Mouse (Mus musculus) cerebellum, adult 2 months (tissue): ENCODE data around the gene Plekha8. TPM values are rescaled to one million over a fixed set of nuclear protein-coding genes. Genes with fewer than 3 reads are reported as not detected.

Source experiments
- DNase-seq, 2 experiments: peaks; one replicate each; pipeline ENCODE4 v3.0.0; 2021
- H3K27ac ChIP-seq: fragments of 200-500 bp; 2 replicates; pipeline ENCODE4 v1.5.1; 2012; ENCODE audit warnings: low read length, control low read depth, inconsistent platforms; ENCODE audit not compliant: insufficient read depth
- H3K27me3 ChIP-seq: fragments of 200-500 bp; 2 replicates; pipeline ENCODE4 v1.6.1; 2012; ENCODE audit warnings: inconsistent platforms, mild to moderate bottlenecking, low read length, moderate library complexity; ENCODE audit not compliant: control insufficient read depth, insufficient read depth
- H3K4me1 ChIP-seq: fragments of 200-500 bp; 2 replicates; pipeline ENCODE4 v1.6.1; 2011; ENCODE audit warnings: low read length; ENCODE audit not compliant: control insufficient read depth, insufficient read depth
- H3K4me3 ChIP-seq: fragments of 200-500 bp; replicated peaks from 2 replicates; pipeline ENCODE3; 2011; ENCODE audit warnings: mild to moderate bottlenecking, low read depth, low read length, control low read depth; ENCODE audit not compliant: insufficient read depth
- CTCF ChIP-seq: fragments of 200-500 bp; IDR thresholded peaks from 2 replicates; pipeline ENCODE4 v1.5.1; 2011; ENCODE audit warnings: low read depth, mild to moderate bottlenecking, control low read depth, low read length, moderate library complexity, borderline replicate concordance; ENCODE audit not compliant: insufficient read depth
- POLR2A ChIP-seq: fragments of 200-500 bp; IDR thresholded peaks from 2 replicates; pipeline ENCODE4 v1.6.1; 2011; ENCODE audit warnings: low read length, control low read depth, borderline replicate concordance; ENCODE audit not compliant: insufficient read depth
- WGBS: fragments of 180-500 bp; shearing (Covaris S2); methylation state at CpG from one replicate; pipeline ENCODE4 v1.1.7; 2018; 5-methylcytosine and 5-hydroxymethylcytosine counted together
- polyA plus RNA-seq: library from polyadenylated mRNA; depleted of rRNA; stranded (reverse); fragments of >200 nt; gene quantifications from 2 replicates; pipeline ENCODE4 v1.2.3, GENCODE M21; 2012

Plekha8 gene
- polyA plus RNA-seq, 1 experiment, result 12.1 TPM

- no peak overlapping the region for H3K4me3 ChIP-seq
- peaks cover 6% of the 10 kb centered on the region for H3K4me1 ChIP-seq
- no peak overlapping the region for H3K27ac ChIP-seq
- 54% methylated on average over 5 of the region's 5 CpGs for WGBS
- H3K27me3 ChIP-seq, result no peaks in the 10 kb centered on the region
- DNase-seq, result no peak
- TF ChIP-seq POLR2A, result no peak
- no peak for TF ChIP-seq CTCF
Measured at GRCm38 (mm10) chr6:54672901-54673300, 78.0 kb downstream of the Plekha8 start.

- H3K27ac ChIP-seq, result no peak overlapping the region
- H3K27me3 ChIP-seq, result no peaks in the 10 kb centered on the region
- no peak overlapping the region for H3K4me3 ChIP-seq
- TF ChIP-seq CTCF, result no peak
- TF ChIP-seq POLR2A, result no peak
- H3K4me1 ChIP-seq, result peaks cover 6% of the 10 kb centered on the region; the same call in 1 of the 2 replicates
- 85% methylated on average over 5 of the region's 5 CpGs for WGBS
- no peak for DNase-seq
Measured at GRCm38 (mm10) chr6:54679686-54680085, 84.8 kb downstream of the Plekha8 start.

GRCm38 (mm10) chr6:54680891-54681745 lies 86.2 kb downstream of the Plekha8 start, which contains the start of gene Mturn:
Gene Mturn (plus strand): TSS chr6:54681624.
- DNase-seq, result peak; percentile 96 to 97
- H3K4me1 ChIP-seq, result peaks cover 6% of the 10 kb centered on the region; the same call in 1 of the 2 replicates
- no peak for TF ChIP-seq CTCF
- TF ChIP-seq POLR2A, result no peak
- WGBS, result 2% methylated on average over 48 of the region's 48 CpGs
- H3K27ac ChIP-seq, result peak within 1 kb of the TSS; percentile 6
- H3K4me3 ChIP-seq, result peak within 1 kb of the TSS; percentile 92
- H3K27me3 ChIP-seq, result no peaks in the 10 kb centered on the region

- TF ChIP-seq CTCF (no peak), POLR2A (peak; percentile 46; the same call in 1 of the 2 replicates)
- no peak for DNase-seq
- peaks cover 6% of the 10 kb centered on the region; the same call in 1 of the 2 replicates for H3K4me1 ChIP-seq
- H3K4me3 ChIP-seq, result peak overlapping the region; percentile 69
- WGBS, result under 1% methylated on average over 61 of the region's 61 CpGs
- H3K27me3 ChIP-seq, result no peaks in the 10 kb centered on the region
- H3K27ac ChIP-seq, result peak overlapping the region; percentile 6
Measured at GRCm38 (mm10) chr6:54681746-54682428, 87.0 kb downstream of the Plekha8 start.

- H3K27me3 ChIP-seq, result no peaks in the 10 kb centered on the region
- H3K4me3 ChIP-seq, result no peak overlapping the region
- no peak overlapping the region for H3K27ac ChIP-seq
- WGBS, result 47% methylated on average over 4 of the region's 4 CpGs
- H3K4me1 ChIP-seq, result peaks cover 6% of the 10 kb centered on the region; the same call in 1 of the 2 replicates
- TF ChIP-seq CTCF (no peak), POLR2A (no peak)
- DNase-seq, result no peak
Measured at GRCm38 (mm10) chr6:54684085-54684484, 89.2 kb downstream of the Plekha8 start.

GRCm38 (mm10) chr6:54685103-54685502 lies 90.2 kb downstream of the Plekha8 start:
- no peak for DNase-seq
- TF ChIP-seq CTCF, result no peak
- TF ChIP-seq POLR2A, result no peak

DNA sequence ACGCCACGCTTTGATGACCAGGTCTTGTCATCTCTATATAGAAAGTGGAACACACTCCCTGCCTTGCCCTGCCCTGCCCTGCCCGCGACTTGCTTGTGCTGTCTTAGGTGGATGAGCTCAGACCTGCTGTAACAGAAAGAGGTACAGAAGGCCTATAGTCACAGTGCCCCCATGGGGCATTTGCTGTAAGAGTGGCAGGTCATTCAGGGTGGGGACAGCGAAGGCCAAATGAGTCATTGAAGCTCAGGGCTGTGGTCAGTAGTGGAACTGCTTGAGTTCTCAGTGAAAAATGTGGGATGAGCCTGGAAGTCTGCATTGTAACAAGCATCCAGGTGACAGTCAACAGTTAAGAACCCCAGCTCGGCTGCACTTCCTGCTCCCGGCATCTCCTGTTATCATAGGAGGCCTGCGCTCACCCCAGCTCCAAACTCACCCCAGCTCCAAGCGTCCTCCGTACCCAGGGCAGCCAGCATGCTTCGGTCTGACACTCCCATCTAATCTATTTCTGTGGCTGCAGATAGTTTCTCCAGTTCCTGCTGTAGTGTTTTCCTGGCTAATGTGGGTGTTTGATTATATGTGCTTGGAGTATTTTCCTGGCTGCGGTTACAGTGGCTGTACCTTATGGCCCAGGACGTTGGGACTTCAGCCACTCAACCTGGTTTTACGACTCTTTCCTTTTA lies 90.9 kb downstream of the Plekha8 start:
- no peaks in the 10 kb centered on the region for H3K27me3 ChIP-seq
- H3K27ac ChIP-seq, result no peak overlapping the region
- no peak overlapping the region for H3K4me3 ChIP-seq
- H3K4me1 ChIP-seq, result peaks cover 6% of the 10 kb centered on the region; the same call in 1 of the 2 replicates
- 89% methylated on average over 14 of the region's 14 CpGs for WGBS
- no peak for TF ChIP-seq CTCF
- TF ChIP-seq POLR2A, result no peak
- DNase-seq, result no peak

More at GRCm38 (mm10) chr6:54685103-54685502, 90.2 kb downstream of the Plekha8 start:
- H3K4me3 ChIP-seq, result no peak overlapping the region
- WGBS, result 70% methylated on average over 5 of the region's 5 CpGs
- no peaks in the 10 kb centered on the region for H3K27me3 ChIP-seq
- no peak overlapping the region for H3K27ac ChIP-seq
- peaks cover 6% of the 10 kb centered on the region; the same call in 1 of the 2 replicates for H3K4me1 ChIP-seq
